Mouse (Mus musculus): Measurements from ENCODE around the gene Wdcp. TPM values are rescaled to one million over a fixed set of nuclear protein-coding genes. Genes with fewer than 3 reads are reported as not detected.
A peak's percentile ranks its signal among the peaks of the same experiment; 100 is the strongest.
"Not testable (repeated sequence)": the region's sequence is repeated elsewhere in the genome, so short reads cannot be mapped to it uniquely, and the experiment has no call there.

Wdcp gene
- polyA plus RNA-seq (2017; shearing (Covaris generic)): 10 to 100 TPM; 10.1 to 11.6 TPM

- ATAC-seq: peak; percentile 89
Observed at GRCm38 (mm10) chr12:4842890-4843597, at the start of gene Wdcp. Wdcp (plus strand) TSS chr12:4843303.

GRCm38 (mm10) chr12:4793718-4794117 is 49.4 kb upstream of the Wdcp start:
- ATAC-seq: no peak

- ATAC-seq: not testable (repeated sequence)
Observed at GRCm38 (mm10) chr12:4797471-4797870, 45.6 kb upstream of the Wdcp start.

GRCm38 (mm10) chr12:4811036-4811435 is 32.1 kb upstream of the Wdcp start:
- ATAC-seq: no peak

DNA sequence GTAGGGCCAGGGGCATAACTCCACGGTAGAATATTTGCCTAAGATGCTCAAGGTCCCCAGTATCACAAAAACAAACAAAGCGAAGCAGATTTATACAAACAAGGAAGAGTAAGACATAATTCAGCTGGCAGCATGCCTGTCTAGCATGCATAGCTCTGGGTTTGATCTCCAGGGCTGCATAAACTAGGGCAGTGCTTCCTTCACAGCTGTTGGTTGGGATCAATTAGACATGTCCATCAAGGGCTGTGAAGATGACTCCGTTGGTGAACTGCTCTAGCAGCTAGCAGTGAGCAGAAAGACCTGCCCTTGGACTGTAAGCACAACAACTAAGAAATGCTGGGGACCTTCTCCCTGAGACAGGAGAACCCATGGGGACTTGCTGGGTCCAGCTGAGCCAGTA is 31.4 kb upstream of the Wdcp start:
- ATAC-seq: no peak

DNA sequence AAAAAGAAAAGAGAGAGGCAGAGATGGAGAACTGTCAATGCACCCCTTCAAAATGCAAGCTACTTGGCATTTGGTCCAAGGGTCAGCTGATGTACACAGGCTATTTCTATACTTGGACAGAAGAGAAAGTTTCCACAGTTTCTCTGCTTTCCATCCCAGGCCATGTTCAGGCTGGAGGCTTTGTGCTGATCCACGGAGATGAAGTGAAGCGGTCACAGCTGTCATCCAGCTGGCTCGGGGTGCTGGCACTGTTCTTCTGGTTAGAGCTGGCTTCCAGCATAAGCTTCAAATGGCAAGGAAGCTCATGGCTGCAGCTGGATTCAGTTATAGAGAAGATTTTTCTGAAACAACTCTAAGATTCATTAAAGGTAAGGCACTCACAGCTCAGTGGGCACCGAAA is 29.5 kb upstream of the Wdcp start:
- ATAC-seq: no peak

- ATAC-seq: peak; percentile 18
Observed at GRCm38 (mm10) chr12:4816680-4817360, 26.3 kb upstream of the Wdcp start.

DNA sequence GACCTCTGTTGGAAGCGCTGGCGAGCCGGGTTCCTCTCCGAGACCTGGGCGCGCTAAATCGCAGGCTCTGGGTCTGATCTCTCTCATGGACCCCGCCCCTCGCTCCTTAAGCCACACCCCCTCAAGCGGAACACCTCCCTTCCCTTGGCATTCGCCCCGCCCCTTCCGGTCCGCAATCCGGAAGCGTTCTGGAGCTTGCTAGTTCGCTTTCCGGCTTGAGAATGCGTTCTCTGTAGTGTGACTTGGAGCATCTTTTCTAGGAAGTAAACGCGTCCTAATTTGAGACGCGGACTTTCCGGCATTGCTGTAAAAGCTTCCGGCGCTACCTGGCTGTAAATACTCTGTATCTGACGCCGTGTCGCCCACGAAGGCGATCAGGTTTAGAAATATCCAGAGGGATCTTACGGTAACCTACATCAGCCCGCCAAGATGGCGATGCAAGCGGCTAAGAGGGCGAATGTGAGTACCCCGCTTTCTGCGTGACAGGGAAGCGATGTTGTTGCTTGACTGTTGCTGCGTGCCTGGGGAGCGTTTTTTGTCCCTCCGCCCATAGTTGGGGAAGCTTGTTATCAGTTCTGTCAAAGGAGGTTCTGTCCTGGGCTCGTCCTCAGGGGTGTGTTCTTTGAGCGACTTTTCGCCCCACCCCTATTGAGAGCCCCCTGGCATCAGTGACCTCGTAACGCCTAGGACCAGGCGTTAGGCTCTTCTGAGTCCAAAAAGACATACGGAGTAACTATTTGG is 25.6 kb upstream of the Wdcp start, which contains the start of gene Sf3b6:
Gene Sf3b6 (plus strand): TSS at position 184 of the 741 bp plus-strand sequence.
- ATAC-seq: peak; percentile 96

DNA sequence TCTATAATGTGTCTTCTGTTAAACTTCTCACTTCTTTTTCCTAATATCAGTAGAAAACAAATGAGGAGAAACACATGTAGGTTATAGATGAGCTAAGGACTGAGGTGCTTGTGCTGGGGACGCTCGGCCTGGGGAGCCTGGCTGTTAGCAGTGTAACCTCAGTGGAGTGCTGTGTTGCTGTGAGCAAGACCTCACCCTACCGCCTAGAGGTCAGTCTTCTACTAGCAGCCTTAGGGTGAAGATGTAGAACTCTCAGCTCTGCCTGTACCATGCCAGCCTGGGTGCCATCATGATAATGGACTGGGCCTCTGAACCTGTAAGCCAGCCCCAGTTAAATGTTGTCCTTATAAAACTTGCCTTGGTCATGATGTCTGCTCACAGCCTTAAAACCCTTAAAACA is 15.8 kb upstream of the Wdcp start:
- ATAC-seq: no peak

DNA sequence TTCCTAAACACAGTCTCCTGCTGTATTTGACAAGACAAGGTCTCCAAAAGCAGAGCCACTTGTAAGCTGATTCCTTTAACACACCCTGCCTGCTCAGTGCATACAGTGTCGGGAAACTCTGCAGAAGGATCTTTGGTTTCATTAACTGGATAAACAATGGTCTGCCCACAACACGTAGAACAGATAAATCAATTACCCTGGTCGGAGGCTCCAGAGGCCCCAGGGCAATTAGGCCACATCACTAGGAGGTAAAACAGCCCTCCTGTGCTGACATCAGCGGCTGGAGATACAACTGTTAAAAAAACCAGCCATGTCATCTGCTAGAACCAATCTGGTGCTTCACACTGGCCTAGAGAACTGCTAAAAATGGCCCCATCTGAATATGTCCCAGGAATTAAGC is 6.1 kb upstream of the Wdcp start:
- ATAC-seq: no peak

DNA sequence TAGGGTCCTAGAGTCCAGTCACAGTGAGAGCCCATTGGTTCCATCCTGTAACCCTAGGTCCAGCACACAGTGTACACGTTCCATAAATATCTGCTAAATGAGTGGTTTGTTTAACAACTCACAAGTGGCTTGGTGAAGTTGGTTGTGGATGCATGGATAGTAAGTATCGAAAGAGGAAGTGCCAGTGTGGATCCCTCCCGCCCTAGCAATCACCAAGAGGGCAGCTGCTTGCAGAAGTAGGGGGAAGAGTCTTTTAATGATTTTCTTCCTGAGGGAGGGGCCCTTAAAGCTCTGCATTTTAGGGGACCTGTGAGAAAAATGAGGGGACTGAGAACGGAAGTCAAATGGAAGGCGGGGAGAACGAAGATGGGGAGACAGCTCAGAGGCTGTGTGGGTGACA is 3.1 kb upstream of the Wdcp start:
- ATAC-seq: no peak

DNA sequence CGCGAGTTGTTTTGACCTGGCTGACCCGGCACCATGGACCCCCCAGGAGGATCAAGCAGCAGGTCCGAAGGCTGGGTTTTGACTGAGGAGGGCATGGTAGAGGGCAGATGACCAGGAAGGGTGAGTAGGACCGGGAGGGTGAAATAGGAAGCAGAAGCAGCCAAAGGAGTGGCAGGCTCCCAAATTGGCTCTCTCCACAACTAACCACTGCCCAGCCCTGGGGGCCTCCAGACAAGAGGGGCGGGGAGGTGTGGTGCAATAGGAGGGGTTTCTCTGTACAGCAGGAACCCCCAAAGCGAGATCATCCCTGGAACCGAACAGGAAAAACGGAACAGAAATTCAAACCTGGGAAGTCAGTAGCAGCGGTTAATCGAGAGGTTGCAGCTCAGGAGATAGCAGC is 2.4 kb upstream of the Wdcp start:
- no peak for ATAC-seq

DNA sequence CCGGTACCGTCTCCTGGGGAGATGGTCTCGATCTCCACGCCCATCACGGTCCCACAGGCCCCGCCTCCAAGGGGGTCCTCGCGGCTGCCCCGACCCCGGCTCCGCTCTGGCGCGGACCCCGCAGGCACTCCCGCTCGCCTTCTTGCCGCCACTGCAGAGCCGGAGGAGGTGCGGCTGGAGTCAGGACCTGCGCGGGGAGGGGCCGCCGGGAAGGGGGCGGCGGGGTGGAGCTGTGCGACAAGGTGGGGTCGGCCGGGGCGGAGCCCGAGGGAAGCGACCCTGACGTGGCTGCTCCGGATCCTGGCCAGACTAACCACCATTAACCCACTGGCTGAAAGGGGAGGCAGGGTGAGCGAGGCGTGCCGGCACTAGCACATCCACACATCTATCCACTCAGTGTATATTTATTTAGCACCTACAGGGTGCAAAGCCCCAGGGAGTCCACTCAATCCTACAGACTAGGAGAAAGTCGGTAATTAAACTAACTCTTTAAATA is 1.7 kb upstream of the Wdcp start, which contains the start of gene Fkbp1b:
Gene Fkbp1b (minus strand): TSS at position 200 of the 496 bp plus-strand sequence.
- ATAC-seq: no peak

DNA sequence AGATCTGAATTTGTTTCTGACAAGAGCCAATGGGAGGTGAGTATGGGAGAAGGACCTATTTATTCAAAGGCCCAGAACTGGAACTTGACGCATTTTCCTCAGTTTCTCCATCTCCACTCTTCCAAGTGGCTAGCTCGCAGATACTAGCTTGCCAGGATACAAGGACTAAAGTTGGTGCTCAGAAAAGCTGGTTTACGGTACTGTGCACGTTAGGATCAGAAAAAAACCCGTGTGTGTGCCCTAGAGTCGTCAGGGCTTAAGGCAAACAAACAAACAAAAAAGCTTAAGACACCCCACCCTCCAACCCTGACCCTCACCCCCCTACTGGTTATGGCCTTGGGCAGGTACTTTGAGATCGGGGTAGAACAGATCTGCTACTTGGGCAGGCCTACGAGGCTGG is 647 bp upstream of the Wdcp start:
- no peak for ATAC-seq

GRCm38 (mm10) chr12:4843741-4844140 is 638 bp downstream of the Wdcp start:
- ATAC-seq: peak; percentile 47

GRCm38 (mm10) chr12:4856160-4856559 is 13.1 kb downstream of the Wdcp start:
- ATAC-seq: no peak

- ATAC-seq: no peak
Observed at GRCm38 (mm10) chr12:4856834-4857233, 13.7 kb downstream of the Wdcp start.

- no peak for ATAC-seq
Observed at GRCm38 (mm10) chr12:4859241-4859914, 16.3 kb downstream of the Wdcp start.

- no peak for ATAC-seq
Observed at GRCm38 (mm10) chr12:4862672-4863071, 19.6 kb downstream of the Wdcp start.

DNA sequence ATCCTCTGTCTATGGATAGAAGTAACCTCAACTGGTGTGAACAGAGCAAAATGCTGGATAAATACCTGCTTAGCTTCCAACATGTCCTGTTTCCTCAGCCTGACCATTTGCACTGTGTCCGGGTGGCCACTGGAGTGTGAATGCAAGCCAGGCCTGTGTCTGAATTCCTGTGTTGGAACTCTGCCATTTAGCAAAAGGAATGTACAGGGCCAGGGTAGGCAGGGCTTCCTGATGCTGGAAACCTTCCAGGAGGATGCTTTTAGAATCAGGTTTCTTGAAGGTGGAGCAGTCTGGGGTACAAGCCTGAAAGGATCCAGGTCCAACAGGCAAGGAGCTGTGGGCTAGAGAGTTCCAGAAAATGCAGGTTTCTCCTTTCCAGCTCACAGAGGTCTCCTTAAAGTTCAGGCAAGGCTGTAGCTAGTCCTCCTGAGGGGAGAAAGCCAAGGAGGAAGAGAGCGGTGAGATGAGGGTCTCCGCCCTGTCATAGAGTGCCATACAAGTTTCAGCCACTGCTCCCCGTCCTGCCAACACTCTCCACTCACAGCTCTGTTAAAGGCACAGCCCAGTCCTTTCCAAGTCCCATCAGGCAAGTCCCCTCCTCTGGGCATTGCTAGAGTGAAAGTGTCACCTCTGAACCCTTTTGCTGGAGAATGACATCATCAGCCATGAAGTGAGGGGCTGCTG is 20.7 kb downstream of the Wdcp start:
- no peak for ATAC-seq

DNA sequence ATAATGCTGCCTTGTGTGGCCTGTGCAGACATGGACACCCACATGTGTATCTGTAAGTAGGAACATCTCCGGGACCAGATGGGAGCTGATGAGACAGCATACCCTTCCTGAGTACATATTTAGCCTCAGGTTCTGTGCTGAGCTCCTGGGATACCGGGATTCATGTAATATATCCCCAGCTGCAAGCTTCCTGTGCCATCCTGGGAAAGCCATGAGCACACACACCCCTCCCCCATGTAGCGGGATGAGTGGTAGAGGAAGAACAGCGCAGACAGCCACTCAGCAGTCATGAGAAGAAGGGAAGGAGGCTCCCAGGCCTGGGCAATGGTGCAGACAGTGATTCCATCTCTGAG is 21.2 kb downstream of the Wdcp start:
- no peak for ATAC-seq

GRCm38 (mm10) chr12:4868924-4869323 is 25.8 kb downstream of the Wdcp start:
- ATAC-seq: no peak
